Mouse (Mus musculus) intestine, embryonic 14.5 days (tissue): ENCODE data around the gene Fam126a. TPM values are rescaled to one million over a fixed set of nuclear protein-coding genes. Genes with fewer than 3 reads are reported as not detected.

ENCODE experiments used
- ATAC-seq: fragments of 200-750 bp; cut with Nextera tagmentation; replicated peaks from 2 replicates; pipeline ENCODE4 v1.8.0; 2017; ENCODE audit warnings: low read depth, moderate number of reproducible peaks, moderate TSS enrichment, moderate library complexity; ENCODE audit not compliant: low FRiP score, low TSS enrichment
- DNase-seq: peaks from one replicate; pipeline ENCODE4 v3.0.0-alpha.2; 2018; ENCODE audit warnings: low spot score
- H3K27ac ChIP-seq: fragments of 300-500 bp; sonication (generic); 2 replicates; pipeline ENCODE4 v1.5.1; 2014; ENCODE audit warnings: low read depth, mild to moderate bottlenecking, control low read depth
- H3K27me3 ChIP-seq: fragments of 300-500 bp; sonication (generic); replicated peaks from 2 replicates; pipeline ENCODE4 v1.6.1; 2014; ENCODE audit warnings: low read length, control low read depth; ENCODE audit not compliant: control insufficient read depth, insufficient read depth
- H3K36me3 ChIP-seq: fragments of 300-500 bp; sonication (generic); 2 replicates; pipeline ENCODE4 v1.6.1; 2014; ENCODE audit warnings: low read length, control low read depth; ENCODE audit not compliant: control insufficient read depth, insufficient read depth
- H3K4me1 ChIP-seq: fragments of 300-500 bp; sonication (generic); replicated peaks from 2 replicates; pipeline ENCODE4 v1.6.1; 2014; ENCODE audit warnings: low read length, control low read depth, mixed read lengths; ENCODE audit not compliant: control insufficient read depth, insufficient read depth
- H3K4me2 ChIP-seq: fragments of 300-500 bp; sonication (generic); 2 replicates; pipeline ENCODE4 v1.6.1; 2014; ENCODE audit warnings: low read length
- H3K4me3 ChIP-seq: fragments of 300-500 bp; sonication (generic); 2 replicates; pipeline ENCODE4 v1.5.1; 2014; ENCODE audit warnings: low read depth, low read length, control low read depth, mixed read lengths
- H3K9ac ChIP-seq: fragments of 300-500 bp; sonication (generic); 2 replicates; pipeline ENCODE4 v1.6.1; 2014; ENCODE audit warnings: mild to moderate bottlenecking, low read length
- H3K9me3 ChIP-seq: fragments of 300-500 bp; sonication (generic); 2 replicates; pipeline ENCODE4 v1.6.1; 2016; ENCODE audit warnings: low read length, control low read depth; ENCODE audit not compliant: control insufficient read depth
- WGBS: fragments of 180-500 bp; shearing (Covaris S2); extraction: QIAGEN DNeasy Blood & Tissue Kit; methylation state at CpG from one replicate; pipeline ENCODE4 v1.1.7; 2014; 5-methylcytosine and 5-hydroxymethylcytosine counted together
- polyA plus RNA-seq: library from polyadenylated mRNA; unstranded; fragments of >200 nt; fragmentation: Nextera tagmentation; extraction: Ambion mirVana; gene quantifications from 2 replicates; pipeline ENCODE4 v1.2.1, GENCODE M21; 2014

Fam126a gene
- polyA plus RNA-seq, 1 experiment from 2014 or later = 21.7 TPM

GRCm38 (mm10) chr5:24034970-24035369, 4.5 kb upstream of the Fam126a start:
- ATAC-seq = no peak

GRCm38 (mm10) chr5:24034091-24034490, 3.6 kb upstream of the Fam126a start:
- H3K27ac ChIP-seq = no peak overlapping the region
- WGBS = 68% methylated on average over 1 of the region's 1 CpGs

More at GRCm38 (mm10) chr5:24034970-24035369, 4.5 kb upstream of the Fam126a start:
- no peak overlapping the region for H3K27ac ChIP-seq
- 53% methylated on average over 3 of the region's 3 CpGs for WGBS
- H3K4me2 ChIP-seq = no peak overlapping the region
- no peak for DNase-seq
- H3K4me3 ChIP-seq = no peak overlapping the region
- no peak overlapping the region for H3K9ac ChIP-seq
- H3K27me3 ChIP-seq = no peaks in the 10 kb centered on the region
- H3K4me1 ChIP-seq = no peaks in the 10 kb centered on the region
- no peaks in the 10 kb centered on the region for H3K36me3 ChIP-seq
- H3K9me3 ChIP-seq = no peaks in the 10 kb centered on the region

GRCm38 (mm10) chr5:24029946-24030578, 428 bp downstream of the Fam126a start:
- peak overlapping the region; percentile 66 for H3K27ac ChIP-seq
- no peaks in the 10 kb centered on the region for H3K9me3 ChIP-seq
- peak overlapping the region; percentile 74 for H3K4me3 ChIP-seq
- peaks cover 6% of the 10 kb centered on the region; the same call in 1 of the 2 replicates for H3K4me1 ChIP-seq
- peak overlapping the region; percentile 81 for H3K4me2 ChIP-seq
- DNase-seq (no peak), ATAC-seq (peak; percentile 81)
- H3K36me3 ChIP-seq = no peaks in the 10 kb centered on the region
- H3K27me3 ChIP-seq = no peaks in the 10 kb centered on the region
- WGBS = under 1% methylated on average over 69 of the region's 73 CpGs
- peak overlapping the region; percentile 70 for H3K9ac ChIP-seq

More at GRCm38 (mm10) chr5:24034091-24034490, 3.6 kb upstream of the Fam126a start:
- ATAC-seq (no peak), DNase-seq (no peak)
- Histone ChIP-seq H3K9me3 (no peaks in the 10 kb centered on the region), H3K4me2 (no peak overlapping the region), H3K27me3 (no peaks in the 10 kb centered on the region), H3K9ac (no peak overlapping the region), H3K36me3 (no peaks in the 10 kb centered on the region), H3K4me1 (peaks cover 3% of the 10 kb centered on the region; the same call in 1 of the 2 replicates), H3K4me3 (no peak overlapping the region)

- 3% methylated on average over 11 of the region's 11 CpGs for WGBS
- no peaks in the 10 kb centered on the region for H3K36me3 ChIP-seq
- peak overlapping the region; percentile 70 for H3K9ac ChIP-seq
- peak overlapping the region; percentile 81 for H3K4me2 ChIP-seq
- H3K27me3 ChIP-seq = no peaks in the 10 kb centered on the region
- H3K27ac ChIP-seq = no peak overlapping the region
- no peaks in the 10 kb centered on the region for H3K9me3 ChIP-seq
- H3K4me3 ChIP-seq = peak overlapping the region; percentile 74
- no peak; the same call in 1 of the 2 replicates for ATAC-seq
- DNase-seq = peak; percentile 73
- peaks cover 6% of the 10 kb centered on the region; the same call in 1 of the 2 replicates for H3K4me1 ChIP-seq
Observed at GRCm38 (mm10) chr5:24029331-24029771, 1.1 kb downstream of the Fam126a start.

- Histone ChIP-seq H3K9ac (no peak overlapping the region), H3K27ac (no peak overlapping the region), H3K9me3 (no peaks in the 10 kb centered on the region), H3K27me3 (no peaks in the 10 kb centered on the region), H3K4me2 (no peak overlapping the region), H3K4me3 (no peak overlapping the region), H3K4me1 (peaks cover 6% of the 10 kb centered on the region; the same call in 1 of the 2 replicates), H3K36me3 (no peaks in the 10 kb centered on the region)
- 41% methylated on average over 3 of the region's 3 CpGs for WGBS
- ATAC-seq (no peak), DNase-seq (no peak)
Observed at GRCm38 (mm10) chr5:24024957-24025356, 5.5 kb downstream of the Fam126a start.

- Histone ChIP-seq H3K9me3 (no peaks in the 10 kb centered on the region), H3K9ac (no peak overlapping the region), H3K36me3 (no peaks in the 10 kb centered on the region), H3K27me3 (no peaks in the 10 kb centered on the region), H3K27ac (no peak overlapping the region), H3K4me1 (no peaks in the 10 kb centered on the region; the same call in 1 of the 2 replicates), H3K4me3 (no peak overlapping the region), H3K4me2 (no peak overlapping the region)
- no peak for DNase-seq
- no peak for ATAC-seq
- WGBS = 88% methylated on average over 2 of the region's 2 CpGs
Observed at GRCm38 (mm10) chr5:24023226-24023625, 7.3 kb downstream of the Fam126a start.

GRCm38 (mm10) chr5:24021683-24022082, 8.8 kb downstream of the Fam126a start:
- Histone ChIP-seq H3K4me2 (no peak overlapping the region), H3K36me3 (no peaks in the 10 kb centered on the region), H3K4me1 (no peaks in the 10 kb centered on the region; the same call in 1 of the 2 replicates), H3K4me3 (no peak overlapping the region), H3K9me3 (0 out of 2 replicates have a peak, but pooled peaks cover 3% of the 10 kb centered on the region), H3K27ac (no peak overlapping the region), H3K9ac (no peak overlapping the region), H3K27me3 (no peaks in the 10 kb centered on the region)
- no peak for DNase-seq
- no peak for ATAC-seq
- 83% methylated on average over 5 of the region's 5 CpGs for WGBS

GRCm38 (mm10) chr5:24020380-24020779, 10.1 kb downstream of the Fam126a start:
- 80% methylated on average over 4 of the region's 4 CpGs for WGBS

More at GRCm38 (mm10) chr5:24020380-24020779, 10.1 kb downstream of the Fam126a start:
- DNase-seq (no peak), ATAC-seq (no peak)
- Histone ChIP-seq H3K4me2 (no peak overlapping the region), H3K36me3 (no peaks in the 10 kb centered on the region), H3K4me1 (no peaks in the 10 kb centered on the region; the same call in 1 of the 2 replicates), H3K4me3 (no peak overlapping the region), H3K9me3 (0 out of 2 replicates have a peak, but pooled peaks cover 3% of the 10 kb centered on the region), H3K27me3 (no peaks in the 10 kb centered on the region), H3K27ac (no peak overlapping the region), H3K9ac (no peak overlapping the region)
